In the genomic region with DNA sequence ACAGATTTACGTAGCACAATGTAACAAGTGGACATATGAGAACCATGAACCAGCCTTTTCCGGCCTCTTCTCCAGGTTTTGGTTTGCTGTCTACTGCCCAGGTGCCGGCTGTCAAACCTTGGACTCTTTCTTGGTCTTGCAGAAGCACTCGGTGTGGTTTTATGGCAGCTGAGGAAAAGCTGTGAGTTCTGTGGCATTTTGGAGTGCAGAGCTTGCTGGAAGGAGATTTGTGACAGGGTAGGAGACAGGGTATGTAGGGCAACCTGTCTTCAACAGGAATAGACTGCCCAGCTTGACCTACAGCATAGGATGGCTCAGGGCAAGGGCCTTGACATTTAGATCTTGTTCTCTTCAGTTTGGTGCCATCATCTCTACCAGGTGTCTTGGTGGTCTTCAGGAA, we compare ENCODE assay signal across 28 mouse cellular contexts.
"Had no signal": no experiment of that assay in that cellular context is flagged by ENCODE, and none has a peak within 500 bp of the region (broad histone marks: within the 10 kb centered on the region; RNA-seq: fewer than 3 reads in every experiment).

No protein-coding gene starts in this region.

- H3K27ac ChIP-seq: embryonic facial prominence, embryonic 10.5 days; embryonic facial prominence, embryonic 12.5 days; embryonic facial prominence, embryonic 13.5 days; embryonic facial prominence, embryonic 15.5 days; forebrain, embryonic 10.5 days; forebrain, embryonic 12.5 days; forebrain, embryonic 13.5 days; forebrain, embryonic 15.5 days; gastrocnemius, adult 2 months; heart, adult 2 months had no signal

- DNase-seq: cerebellum, adult 2 months; cerebellum, adult 8-10 months; cerebellum, adult 9-10 months; cerebellum, adult 9-11 months; cerebellum, postnatal 10 days; cerebellum, postnatal 14 days; cerebellum, postnatal 25 days; cerebellum, postnatal 36 days; embryo, embryonic 11 days; forebrain, postnatal 0 days; gastrocnemius, adult 2 months; gastrocnemius, postnatal 10 days; gastrocnemius, postnatal 14 days; gastrocnemius, postnatal 25 days; gastrocnemius, postnatal 36 days; heart, adult 18-20 months; heart, adult 2 months had no signal

- H3K4me3 ChIP-seq: embryonic facial prominence, embryonic 10.5 days; embryonic facial prominence, embryonic 12.5 days; embryonic facial prominence, embryonic 13.5 days; embryonic facial prominence, embryonic 15.5 days; erythroblast, embryonic 14.5 days; forebrain, embryonic 10.5 days; forebrain, embryonic 12.5 days; forebrain, embryonic 13.5 days; forebrain, embryonic 15.5 days; gastrocnemius, adult 2 months; heart, adult 2 months had no signal

- H3K4me1 ChIP-seq: embryonic facial prominence, embryonic 12.5 days had no signal

- H3K4me2 ChIP-seq: embryonic facial prominence, embryonic 12.5 days; embryonic facial prominence, embryonic 13.5 days; embryonic facial prominence, embryonic 15.5 days; forebrain, embryonic 12.5 days; forebrain, embryonic 13.5 days; forebrain, embryonic 15.5 days had no signal

- H3K36me3 ChIP-seq: embryonic facial prominence, embryonic 10.5 days; embryonic facial prominence, embryonic 12.5 days; embryonic facial prominence, embryonic 13.5 days; embryonic facial prominence, embryonic 15.5 days; forebrain, embryonic 10.5 days; forebrain, embryonic 12.5 days; forebrain, embryonic 15.5 days had no signal

- H3K9ac ChIP-seq: embryonic facial prominence, embryonic 12.5 days; embryonic facial prominence, embryonic 13.5 days; embryonic facial prominence, embryonic 15.5 days; forebrain, embryonic 12.5 days; forebrain, embryonic 13.5 days; forebrain, embryonic 15.5 days; forebrain, postnatal 0 days had no signal

- H3K9me3 ChIP-seq: embryonic facial prominence, embryonic 10.5 days; embryonic facial prominence, embryonic 12.5 days; embryonic facial prominence, embryonic 13.5 days; embryonic facial prominence, embryonic 15.5 days; forebrain, embryonic 10.5 days; forebrain, embryonic 12.5 days; forebrain, embryonic 13.5 days; forebrain, embryonic 15.5 days had no signal

- H3K27me3 ChIP-seq: embryonic facial prominence, embryonic 12.5 days; forebrain, embryonic 12.5 days; forebrain, embryonic 13.5 days; forebrain, embryonic 15.5 days had no signal

- ATAC-seq: forebrain, embryonic 13.5 days; forebrain, embryonic 14.5 days; forebrain, embryonic 15.5 days; forebrain, embryonic 16.5 days; forebrain, postnatal 0 days had no signal
